Mouse (Mus musculus): ENCODE data around the gene Dnm1.

Gene Dnm1

GRCm38 (mm10) chr2:32260635-32261034 is 92.5 kb downstream of the Dnm1 start:
- peak; percentile 66 for DNase-seq

- peak; percentile 92 for DNase-seq
Measured at GRCm38 (mm10) chr2:32259657-32260417, 93.3 kb downstream of the Dnm1 start, which contains the start of gene Uck1. TSS of gene Uck1 (minus strand) at chr2:32260159.

GRCm38 (mm10) chr2:32258887-32259533 is 94.1 kb downstream of the Dnm1 start:
- peak; percentile 55 for DNase-seq

All from kidney, adult 18-20 months (tissue).